Mouse (Mus musculus): Measurements from ENCODE around the gene 6030445D17Rik. TPM values are rescaled to one million over a fixed set of nuclear protein-coding genes. Genes with fewer than 3 reads are reported as not detected.

The 6030445D17Rik gene
- polyA plus RNA-seq, 1 experiment from 2014 or later: 0.42 TPM

- Histone ChIP-seq H3K4me1 (ENCODE audit: control insufficient read depth, insufficient read depth, low read length) (no peaks in the 10 kb centered on the region), H3K4me3 (ENCODE audit: low read depth, low read length) (no peak overlapping the region), H3K36me3 (ENCODE audit: control insufficient read depth, insufficient read depth, low read length) (no peaks in the 10 kb centered on the region), H3K27ac (replicated peaks; ENCODE audit: low read depth, low read length) (no peak overlapping the region), H3K9ac (ENCODE audit: low read depth, low read length) (no peak overlapping the region), H3K9me3 (ENCODE audit: control insufficient read depth, low read length) (no peaks in the 10 kb centered on the region), H3K27me3 (replicated peaks; ENCODE audit: control insufficient read depth, insufficient read depth, low read length) (no peaks in the 10 kb centered on the region), H3K4me2 (ENCODE audit: low read depth, low read length) (no peak overlapping the region)
- DNase-seq (ENCODE audit: low spot score): no peak
- WGBS: 58% methylated on average over 5 of the region's 5 CpGs
- no peak for ATAC-seq (ENCODE audit: low read depth)
These were observed 9.3 kb upstream of the 6030445D17Rik start for GRCm38 (mm10) chr4:136452792-136453191.

DNA sequence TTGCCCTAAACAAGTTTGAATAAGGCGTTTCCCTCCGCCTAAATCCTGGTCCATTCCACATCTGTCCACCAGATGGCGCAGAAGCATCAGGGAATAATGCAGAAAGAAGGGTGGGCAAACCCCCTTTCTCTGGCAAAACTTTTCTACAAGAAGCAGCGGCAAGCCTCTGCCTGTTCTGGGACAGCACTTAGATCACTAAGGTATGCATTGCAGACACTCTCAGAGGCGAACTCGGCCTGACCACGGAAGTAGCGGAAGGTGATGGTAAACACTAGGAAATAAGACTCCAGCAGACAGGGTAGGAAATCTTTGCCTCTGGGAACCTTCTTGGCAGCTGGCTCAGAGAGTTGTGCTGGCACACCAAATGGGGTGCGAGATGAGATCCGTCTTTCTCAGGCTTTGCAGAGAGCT, 7.2 kb upstream of the 6030445D17Rik start:
- DNase-seq (ENCODE audit: low spot score) (peak; percentile 92), ATAC-seq (ENCODE audit: low read depth) (peak; percentile 60; the same call in 1 of the 2 replicates)
- Histone ChIP-seq H3K9ac (ENCODE audit: low read depth, low read length) (no peak overlapping the region), H3K9me3 (ENCODE audit: control insufficient read depth, low read length) (no peaks in the 10 kb centered on the region), H3K4me1 (ENCODE audit: control insufficient read depth, insufficient read depth, low read length) (no peaks in the 10 kb centered on the region), H3K27ac (replicated peaks; ENCODE audit: low read depth, low read length) (0 out of 2 replicates have a peak overlapping the region, but pooled peaks have one; percentile 4), H3K4me3 (ENCODE audit: low read depth, low read length) (peak overlapping the region; percentile 19; the same call in 1 of the 2 replicates), H3K36me3 (ENCODE audit: control insufficient read depth, insufficient read depth, low read length) (no peaks in the 10 kb centered on the region), H3K4me2 (ENCODE audit: low read depth, low read length) (peak overlapping the region; percentile 49), H3K27me3 (replicated peaks; ENCODE audit: control insufficient read depth, insufficient read depth, low read length) (no peaks in the 10 kb centered on the region)
- 3% methylated on average over 10 of the region's 10 CpGs for WGBS

GRCm38 (mm10) chr4:136456516-136457218, 5.4 kb upstream of the 6030445D17Rik start:
- H3K36me3 ChIP-seq (ENCODE audit: control insufficient read depth, insufficient read depth, low read length): no peaks in the 10 kb centered on the region
- H3K27me3 ChIP-seq (replicated peaks; ENCODE audit: control insufficient read depth, insufficient read depth, low read length): 0 out of 2 replicates have a peak, but pooled peaks cover 6% of the 10 kb centered on the region
- DNase-seq (ENCODE audit: low spot score) (no peak), ATAC-seq (ENCODE audit: low read depth) (no peak)
- no peak overlapping the region for H3K9ac ChIP-seq (ENCODE audit: low read depth, low read length)
- H3K9me3 ChIP-seq (ENCODE audit: control insufficient read depth, low read length): no peaks in the 10 kb centered on the region
- 91% methylated on average over 6 of the region's 6 CpGs for WGBS
- H3K4me3 ChIP-seq (ENCODE audit: low read depth, low read length): no peak overlapping the region
- H3K27ac ChIP-seq (replicated peaks; ENCODE audit: low read depth, low read length): no peak overlapping the region
- no peak overlapping the region for H3K4me2 ChIP-seq (ENCODE audit: low read depth, low read length)
- H3K4me1 ChIP-seq (ENCODE audit: control insufficient read depth, insufficient read depth, low read length): peaks cover under 1% of the 10 kb centered on the region; the same call in 1 of the 2 replicates

- no peak overlapping the region for H3K9ac ChIP-seq (ENCODE audit: low read depth, low read length)
- 73% methylated on average over 7 of the region's 7 CpGs for whole genome bisulfite sequencing
- H3K36me3 ChIP-seq (ENCODE audit: control insufficient read depth, insufficient read depth, low read length): no peaks in the 10 kb centered on the region
- no peaks in the 10 kb centered on the region for H3K9me3 ChIP-seq (ENCODE audit: control insufficient read depth, low read length)
- H3K4me1 ChIP-seq (ENCODE audit: control insufficient read depth, insufficient read depth, low read length): peaks cover 8% of the 10 kb centered on the region; the same call in 1 of the 2 replicates
- no peak overlapping the region for H3K27ac ChIP-seq (replicated peaks; ENCODE audit: low read depth, low read length)
- no peak for ATAC-seq (ENCODE audit: low read depth)
- H3K27me3 ChIP-seq (replicated peaks; ENCODE audit: control insufficient read depth, insufficient read depth, low read length): 0 out of 2 replicates have a peak, but pooled peaks cover 10% of the 10 kb centered on the region
- H3K4me3 ChIP-seq (ENCODE audit: low read depth, low read length): no peak overlapping the region
- DNase-seq (ENCODE audit: low spot score): no peak
- H3K4me2 ChIP-seq (ENCODE audit: low read depth, low read length): no peak overlapping the region
These were observed 3.8 kb upstream of the 6030445D17Rik start for GRCm38 (mm10) chr4:136458276-136458675.

DNA sequence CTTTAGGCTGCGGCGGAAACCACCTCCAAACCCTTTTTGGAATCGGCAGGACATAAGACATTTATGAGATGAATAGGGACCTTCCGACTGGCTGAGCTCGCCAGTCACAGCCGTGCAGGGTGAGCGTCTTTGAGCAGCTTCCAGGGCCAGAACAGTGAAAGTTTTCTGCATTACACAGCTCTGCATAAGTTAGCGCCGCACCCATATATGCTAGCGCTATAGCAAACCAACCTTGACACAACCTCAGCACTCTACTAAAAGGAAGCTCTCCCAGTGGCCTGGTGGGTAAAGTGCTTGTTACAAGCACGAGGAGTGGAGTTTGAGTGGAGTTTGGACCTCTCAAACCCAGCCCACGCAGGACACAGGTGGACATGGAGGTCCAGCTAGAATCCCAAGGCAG, 2.8 kb upstream of the 6030445D17Rik start:
- Histone ChIP-seq H3K4me1 (ENCODE audit: control insufficient read depth, insufficient read depth, low read length) (peaks cover 9% of the 10 kb centered on the region; the same call in 1 of the 2 replicates), H3K36me3 (ENCODE audit: control insufficient read depth, insufficient read depth, low read length) (no peaks in the 10 kb centered on the region), H3K4me2 (ENCODE audit: low read depth, low read length) (no peak overlapping the region), H3K27me3 (replicated peaks; ENCODE audit: control insufficient read depth, insufficient read depth, low read length) (0 out of 2 replicates have a peak, but pooled peaks cover 18% of the 10 kb centered on the region), H3K9ac (ENCODE audit: low read depth, low read length) (no peak overlapping the region), H3K9me3 (ENCODE audit: control insufficient read depth, low read length) (no peaks in the 10 kb centered on the region), H3K27ac (replicated peaks; ENCODE audit: low read depth, low read length) (no peak overlapping the region), H3K4me3 (ENCODE audit: low read depth, low read length) (no peak overlapping the region)
- WGBS: 80% methylated on average over 12 of the region's 12 CpGs
- no peak for ATAC-seq (ENCODE audit: low read depth)
- DNase-seq (ENCODE audit: low spot score): no peak

DNA sequence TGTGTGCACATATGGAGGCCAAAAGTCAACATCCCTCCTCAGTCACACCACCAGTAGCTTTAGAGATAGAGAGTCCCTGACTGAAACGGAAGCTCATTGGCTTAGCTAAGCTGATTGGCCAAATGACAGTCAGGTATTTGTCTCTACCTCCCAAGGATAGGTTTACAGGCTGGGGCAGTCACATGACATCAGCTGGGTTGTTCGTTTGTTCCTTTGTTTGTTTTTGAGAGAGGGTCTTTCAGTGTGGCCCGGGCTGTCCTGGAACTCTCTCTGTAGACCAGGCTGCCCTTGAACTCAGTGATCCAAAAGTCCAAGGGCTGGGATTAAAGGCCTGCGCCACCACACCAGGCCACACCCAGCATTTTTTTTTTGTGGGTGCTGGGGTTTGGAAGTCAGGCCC, 844 bp upstream of the 6030445D17Rik start:
- 32% methylated on average over 4 of the region's 4 CpGs for WGBS
- H3K4me3 ChIP-seq (ENCODE audit: low read depth, low read length): no peak overlapping the region
- no peak for ATAC-seq (ENCODE audit: low read depth)
- 0 out of 2 replicates have a peak, but pooled peaks cover 18% of the 10 kb centered on the region for H3K27me3 ChIP-seq (replicated peaks; ENCODE audit: control insufficient read depth, insufficient read depth, low read length)
- H3K4me2 ChIP-seq (ENCODE audit: low read depth, low read length): 0 out of 2 replicates have a peak overlapping the region, but pooled peaks have one; percentile 92
- no peak overlapping the region for H3K9ac ChIP-seq (ENCODE audit: low read depth, low read length)
- DNase-seq (ENCODE audit: low spot score): no peak
- no peaks in the 10 kb centered on the region for H3K36me3 ChIP-seq (ENCODE audit: control insufficient read depth, insufficient read depth, low read length)
- H3K4me1 ChIP-seq (ENCODE audit: control insufficient read depth, insufficient read depth, low read length): peaks cover 17% of the 10 kb centered on the region
- H3K9me3 ChIP-seq (ENCODE audit: control insufficient read depth, low read length): no peaks in the 10 kb centered on the region
- H3K27ac ChIP-seq (replicated peaks; ENCODE audit: low read depth, low read length): no peak overlapping the region

DNA sequence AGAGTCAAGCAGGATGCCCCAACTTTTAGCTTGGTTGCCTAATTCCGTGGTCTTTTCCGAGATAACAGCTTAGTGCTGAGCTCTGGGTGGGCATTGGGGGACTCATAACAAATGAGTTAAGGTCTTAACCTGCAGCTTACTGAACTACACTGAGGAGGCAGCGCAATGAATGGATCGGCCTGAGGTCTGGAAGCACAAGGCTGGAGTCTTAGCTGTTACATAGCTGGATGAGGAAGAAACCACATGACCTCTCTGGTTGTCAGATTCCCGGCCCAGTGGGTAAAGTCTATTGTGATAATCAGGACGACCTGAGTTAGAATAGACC, 327 bp upstream of the 6030445D17Rik start:
- H3K4me1 ChIP-seq (ENCODE audit: control insufficient read depth, insufficient read depth, low read length): peaks cover 19% of the 10 kb centered on the region
- H3K4me3 ChIP-seq (ENCODE audit: low read depth, low read length): peak overlapping the region; percentile 69
- DNase-seq (ENCODE audit: low spot score) (no peak), ATAC-seq (ENCODE audit: low read depth) (no peak)
- no peaks in the 10 kb centered on the region for H3K9me3 ChIP-seq (ENCODE audit: control insufficient read depth, low read length)
- 0 out of 2 replicates have a peak, but pooled peaks cover 18% of the 10 kb centered on the region for H3K27me3 ChIP-seq (replicated peaks; ENCODE audit: control insufficient read depth, insufficient read depth, low read length)
- peak overlapping the region; percentile 61; the same call in 1 of the 2 replicates for H3K27ac ChIP-seq (replicated peaks; ENCODE audit: low read depth, low read length)
- 21% methylated on average over 6 of the region's 6 CpGs for WGBS
- H3K4me2 ChIP-seq (ENCODE audit: low read depth, low read length): peak overlapping the region; percentile 92
- H3K36me3 ChIP-seq (ENCODE audit: control insufficient read depth, insufficient read depth, low read length): no peaks in the 10 kb centered on the region
- peak overlapping the region; percentile 74 for H3K9ac ChIP-seq (ENCODE audit: low read depth, low read length)

DNA sequence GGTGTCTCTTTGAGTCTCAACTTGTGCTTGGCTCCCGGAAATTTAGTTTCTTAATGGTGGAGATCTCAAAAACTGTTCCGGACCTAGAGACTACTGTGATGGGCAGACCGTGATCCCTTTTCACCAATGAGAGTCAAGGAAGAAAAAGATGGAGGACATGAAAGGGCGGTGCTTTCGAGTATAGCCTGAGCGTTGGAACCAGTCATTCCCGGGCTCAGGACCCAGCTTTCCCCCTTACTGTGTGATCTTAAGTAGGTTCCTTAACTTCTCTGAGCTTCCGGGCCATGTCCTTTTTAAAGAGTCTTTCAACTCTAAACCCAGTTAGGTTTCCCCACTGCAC, 759 bp downstream of the 6030445D17Rik start:
- 1% methylated on average over 8 of the region's 8 CpGs for WGBS
- Histone ChIP-seq H3K9ac (ENCODE audit: low read depth, low read length) (peak overlapping the region; percentile 74), H3K27me3 (replicated peaks; ENCODE audit: control insufficient read depth, insufficient read depth, low read length) (0 out of 2 replicates have a peak, but pooled peaks cover 18% of the 10 kb centered on the region), H3K4me1 (ENCODE audit: control insufficient read depth, insufficient read depth, low read length) (peaks cover 19% of the 10 kb centered on the region), H3K4me2 (ENCODE audit: low read depth, low read length) (peak overlapping the region; percentile 92), H3K9me3 (ENCODE audit: control insufficient read depth, low read length) (no peaks in the 10 kb centered on the region), H3K4me3 (ENCODE audit: low read depth, low read length) (peak overlapping the region; percentile 69), H3K36me3 (ENCODE audit: control insufficient read depth, insufficient read depth, low read length) (no peaks in the 10 kb centered on the region), H3K27ac (replicated peaks; ENCODE audit: low read depth, low read length) (peak overlapping the region; percentile 61)
- ATAC-seq (ENCODE audit: low read depth): peak; percentile 30
- peak; percentile 63 for DNase-seq (ENCODE audit: low spot score)

DNA sequence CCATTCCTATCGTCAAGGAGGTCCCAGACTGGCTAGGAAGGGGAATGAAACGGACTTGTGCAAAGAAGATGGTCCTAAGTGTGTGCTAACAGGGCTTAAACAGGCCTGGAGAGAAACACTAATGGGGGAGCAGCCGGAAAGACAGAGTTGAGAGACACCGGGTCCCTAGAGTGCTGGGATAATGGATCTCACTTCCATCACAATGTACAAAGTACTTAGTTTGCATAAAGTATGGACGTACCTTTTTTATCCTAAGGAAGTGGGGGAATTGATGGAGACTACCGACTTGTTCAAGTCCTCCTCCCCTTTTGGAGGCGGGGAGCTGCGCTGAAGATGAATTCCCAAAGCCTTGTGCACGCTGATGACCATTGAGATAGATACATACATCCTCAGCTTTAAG, 1.4 kb downstream of the 6030445D17Rik start:
- WGBS: 19% methylated on average over 9 of the region's 9 CpGs
- Histone ChIP-seq H3K4me1 (ENCODE audit: control insufficient read depth, insufficient read depth, low read length) (peaks cover 19% of the 10 kb centered on the region), H3K4me2 (ENCODE audit: low read depth, low read length) (peak overlapping the region; percentile 92), H3K27ac (replicated peaks; ENCODE audit: low read depth, low read length) (no peak overlapping the region), H3K4me3 (ENCODE audit: low read depth, low read length) (peak overlapping the region; percentile 69), H3K9me3 (ENCODE audit: control insufficient read depth, low read length) (no peaks in the 10 kb centered on the region), H3K27me3 (replicated peaks; ENCODE audit: control insufficient read depth, insufficient read depth, low read length) (0 out of 2 replicates have a peak, but pooled peaks cover 18% of the 10 kb centered on the region), H3K36me3 (ENCODE audit: control insufficient read depth, insufficient read depth, low read length) (no peaks in the 10 kb centered on the region), H3K9ac (ENCODE audit: low read depth, low read length) (no peak overlapping the region)
- no peak for ATAC-seq (ENCODE audit: low read depth)
- DNase-seq (ENCODE audit: low spot score): no peak

All from embryonic facial prominence, embryonic 14.5 days (tissue).